Mouse (Mus musculus): ENCODE data around the gene Tmem79. TPM values are rescaled to one million over a fixed set of nuclear protein-coding genes. Genes with fewer than 3 reads are reported as not detected.
"Not testable (repeated sequence)": the region's sequence is repeated elsewhere in the genome, so short reads cannot be mapped to it uniquely, and the experiment has no call there.

The Tmem79 gene
- polyA plus RNA-seq, 1 experiment from 2014 or later = 1.2 TPM

- Histone ChIP-seq H3K4me1 (ENCODE audit: control insufficient read depth, insufficient read depth, low read length) (peaks cover 15% of the 10 kb centered on the region), H3K4me2 (ENCODE audit: low read length) (peak overlapping the region; percentile 56), H3K27ac (ENCODE audit: low read length) (peak overlapping the region; percentile 91), H3K4me3 (ENCODE audit: low read depth, low read length) (peak overlapping the region; percentile 86), H3K27me3 (ENCODE audit: control insufficient read depth, insufficient read depth, low read depth, low read length) (no peaks in the 10 kb centered on the region), H3K36me3 (ENCODE audit: control insufficient read depth, insufficient read depth, low read length) (peaks cover 12% of the 10 kb centered on the region), H3K9ac (ENCODE audit: low read depth, low read length) (peak overlapping the region; percentile 66), H3K9me3 (replicated peaks; ENCODE audit: control insufficient read depth, low read length, poor library complexity, severe bottlenecking) (no peaks in the 10 kb centered on the region)
- peak; percentile 34 for ATAC-seq
- WGBS = under 1% methylated on average over 12 of the region's 12 CpGs
These were observed 39.8 kb downstream of the Tmem79 start for GRCm38 (mm10) chr3:88296110-88296560.

- H3K4me1 ChIP-seq (ENCODE audit: control insufficient read depth, insufficient read depth, low read length) = peaks cover 15% of the 10 kb centered on the region
- not testable (repeated sequence) for H3K36me3 ChIP-seq (ENCODE audit: control insufficient read depth, insufficient read depth, low read length); H3K9ac ChIP-seq (ENCODE audit: low read depth, low read length); H3K4me2 ChIP-seq (ENCODE audit: low read length); H3K9me3 ChIP-seq (replicated peaks; ENCODE audit: control insufficient read depth, low read length, poor library complexity, severe bottlenecking); H3K27ac ChIP-seq (ENCODE audit: low read length); ATAC-seq; H3K4me3 ChIP-seq (ENCODE audit: low read depth, low read length); H3K27me3 ChIP-seq (ENCODE audit: control insufficient read depth, insufficient read depth, low read depth, low read length)
- WGBS = 87% methylated on average over 1 of the region's 1 CpGs
These were observed 40.7 kb downstream of the Tmem79 start for GRCm38 (mm10) chr3:88295272-88295671.

DNA sequence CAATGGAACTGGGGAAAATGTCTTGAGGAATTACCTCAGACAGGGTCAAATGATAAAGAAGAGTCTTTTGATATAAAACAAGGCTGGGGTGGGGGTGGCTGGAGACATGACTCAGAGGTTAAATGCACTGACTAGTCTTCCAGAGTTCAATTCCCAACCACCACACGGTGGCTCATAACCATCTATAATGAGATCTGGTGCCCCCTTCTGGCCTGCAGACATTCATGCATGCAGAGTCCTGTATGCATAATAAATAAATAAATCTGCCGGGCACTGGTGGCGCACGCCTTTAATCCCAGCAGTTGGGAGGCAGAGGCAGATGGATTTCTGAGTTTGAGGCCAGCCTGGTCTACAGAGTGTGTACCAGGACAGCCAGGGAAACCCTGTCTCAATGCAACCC, 44.0 kb downstream of the Tmem79 start:
- ATAC-seq = no peak

GRCm38 (mm10) chr3:88288133-88288713, 47.7 kb downstream of the Tmem79 start:
- not testable (repeated sequence) for H3K9ac ChIP-seq (ENCODE audit: low read depth, low read length); H3K9me3 ChIP-seq (replicated peaks; ENCODE audit: control insufficient read depth, low read length, poor library complexity, severe bottlenecking); H3K27ac ChIP-seq (ENCODE audit: low read length); H3K4me3 ChIP-seq (ENCODE audit: low read depth, low read length); H3K27me3 ChIP-seq (ENCODE audit: control insufficient read depth, insufficient read depth, low read depth, low read length); H3K4me2 ChIP-seq (ENCODE audit: low read length); H3K36me3 ChIP-seq (ENCODE audit: control insufficient read depth, insufficient read depth, low read length); H3K4me1 ChIP-seq (ENCODE audit: control insufficient read depth, insufficient read depth, low read length); ATAC-seq
- 70% methylated on average over 8 of the region's 10 CpGs for WGBS

More for the DNA sequence above, 44.0 kb downstream of the Tmem79 start:
- H3K27ac ChIP-seq (ENCODE audit: low read length) = no peak overlapping the region
- WGBS = 44% methylated on average over 4 of the region's 4 CpGs
- no peaks in the 10 kb centered on the region for H3K36me3 ChIP-seq (ENCODE audit: control insufficient read depth, insufficient read depth, low read length)
- no peak overlapping the region for H3K4me3 ChIP-seq (ENCODE audit: low read depth, low read length)
- no peaks in the 10 kb centered on the region for H3K9me3 ChIP-seq (replicated peaks; ENCODE audit: control insufficient read depth, low read length, poor library complexity, severe bottlenecking)
- H3K4me2 ChIP-seq (ENCODE audit: low read length) = no peak overlapping the region
- H3K4me1 ChIP-seq (ENCODE audit: control insufficient read depth, insufficient read depth, low read length) = peaks cover 4% of the 10 kb centered on the region; the same call in 1 of the 2 replicates
- no peaks in the 10 kb centered on the region for H3K27me3 ChIP-seq (ENCODE audit: control insufficient read depth, insufficient read depth, low read depth, low read length)
- no peak overlapping the region for H3K9ac ChIP-seq (ENCODE audit: low read depth, low read length)

DNA sequence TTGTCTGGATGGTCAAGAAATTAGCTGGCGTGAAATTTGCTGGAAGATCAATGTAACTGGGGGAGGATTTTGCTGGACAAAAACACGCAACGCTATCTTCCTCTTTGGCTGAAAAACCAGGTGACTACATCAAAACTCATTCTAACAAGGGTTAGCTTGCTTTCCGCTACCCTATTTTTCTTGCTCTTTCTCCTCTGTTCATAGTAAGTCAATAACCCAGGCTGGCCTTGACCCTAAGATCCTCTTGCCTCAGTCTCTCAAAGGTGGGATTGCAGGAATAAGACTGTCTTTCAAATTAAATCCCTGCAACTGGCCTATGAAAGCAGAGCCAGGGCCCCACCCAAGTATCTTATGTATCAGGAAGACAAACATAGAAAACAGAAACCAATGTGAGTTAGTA, 48.8 kb downstream of the Tmem79 start, which contains the start of gene Gm38392:
Gm38392 (minus strand) TSS at position 101 of the 400 bp plus-strand sequence.
- no peaks in the 10 kb centered on the region for H3K4me1 ChIP-seq (ENCODE audit: control insufficient read depth, insufficient read depth, low read length)
- no peak within 1 kb of the TSS for H3K9ac ChIP-seq (ENCODE audit: low read depth, low read length)

GRCm38 (mm10) chr3:88285565-88285895, 50.4 kb downstream of the Tmem79 start:
- not testable (repeated sequence) for H3K36me3 ChIP-seq (ENCODE audit: control insufficient read depth, insufficient read depth, low read length); ATAC-seq; H3K4me1 ChIP-seq (ENCODE audit: control insufficient read depth, insufficient read depth, low read length); H3K4me2 ChIP-seq (ENCODE audit: low read length); H3K9ac ChIP-seq (ENCODE audit: low read depth, low read length); H3K27ac ChIP-seq (ENCODE audit: low read length); H3K27me3 ChIP-seq (ENCODE audit: control insufficient read depth, insufficient read depth, low read depth, low read length); H3K9me3 ChIP-seq (replicated peaks; ENCODE audit: control insufficient read depth, low read length, poor library complexity, severe bottlenecking); H3K4me3 ChIP-seq (ENCODE audit: low read depth, low read length)
- no CpG with 5 or more reads among the region's 2 CpGs for WGBS

More for the DNA sequence above, 48.8 kb downstream of the Tmem79 start, which contains the start of gene Gm38392:
- Histone ChIP-seq H3K9me3 (replicated peaks; ENCODE audit: control insufficient read depth, low read length, poor library complexity, severe bottlenecking) (no peaks in the 10 kb centered on the region), H3K4me2 (ENCODE audit: low read length) (no peak within 1 kb of the TSS), H3K36me3 (ENCODE audit: control insufficient read depth, insufficient read depth, low read length) (no peaks in the 10 kb centered on the region), H3K27ac (ENCODE audit: low read length) (no peak within 1 kb of the TSS), H3K27me3 (ENCODE audit: control insufficient read depth, insufficient read depth, low read depth, low read length) (no peaks in the 10 kb centered on the region), H3K4me3 (ENCODE audit: low read depth, low read length) (no peak within 1 kb of the TSS)
- 96% methylated on average over 4 of the region's 4 CpGs for WGBS
- ATAC-seq = no peak

GRCm38 (mm10) chr3:88284815-88285564, 51.0 kb downstream of the Tmem79 start:
- not testable (repeated sequence) for H3K9me3 ChIP-seq (replicated peaks; ENCODE audit: control insufficient read depth, low read length, poor library complexity, severe bottlenecking); H3K9ac ChIP-seq (ENCODE audit: low read depth, low read length); H3K4me1 ChIP-seq (ENCODE audit: control insufficient read depth, insufficient read depth, low read length); H3K4me3 ChIP-seq (ENCODE audit: low read depth, low read length); ATAC-seq; H3K4me2 ChIP-seq (ENCODE audit: low read length); H3K27ac ChIP-seq (ENCODE audit: low read length); H3K36me3 ChIP-seq (ENCODE audit: control insufficient read depth, insufficient read depth, low read length); H3K27me3 ChIP-seq (ENCODE audit: control insufficient read depth, insufficient read depth, low read depth, low read length)
- 95% methylated on average over 14 of the region's 14 CpGs for WGBS

DNA sequence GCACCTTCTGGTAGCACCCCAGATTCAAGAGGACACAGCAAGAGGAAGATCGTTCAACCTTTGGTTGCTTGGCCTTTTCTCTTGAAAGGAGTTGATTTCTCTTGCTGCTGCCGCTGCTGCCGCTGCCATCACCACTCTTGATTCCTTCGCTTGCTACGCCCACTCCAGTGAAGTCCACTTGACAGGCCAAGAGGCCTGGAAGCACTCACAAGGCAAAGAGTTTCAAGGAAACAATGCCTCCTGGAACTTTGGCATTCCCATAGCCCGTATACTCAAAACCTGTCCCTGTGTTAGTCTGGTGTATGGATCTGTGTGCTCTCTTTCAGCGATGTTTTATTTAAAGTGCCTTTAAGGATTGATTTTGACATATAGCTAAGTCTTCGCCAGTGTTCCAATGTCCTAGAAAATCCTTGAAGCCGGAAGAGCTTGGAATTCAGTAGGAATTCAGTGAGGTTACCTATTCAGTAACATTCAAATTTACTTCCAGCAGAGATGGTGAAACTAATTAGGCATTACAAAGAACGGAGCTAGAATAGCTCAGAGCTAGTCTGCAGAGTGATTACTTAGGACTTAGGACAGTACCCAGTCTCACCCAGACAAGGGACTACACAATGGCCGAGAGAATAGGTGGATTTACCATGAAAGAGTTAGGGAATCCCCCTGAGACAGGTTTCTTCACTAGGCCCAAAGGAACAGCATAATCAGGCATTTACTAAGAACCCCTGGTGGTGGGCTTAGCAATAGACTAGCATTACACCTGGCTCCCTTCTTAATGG, 54.6 kb downstream of the Tmem79 start:
- H3K27ac ChIP-seq (ENCODE audit: low read length); H3K4me1 ChIP-seq (ENCODE audit: control insufficient read depth, insufficient read depth, low read length); H3K9ac ChIP-seq (ENCODE audit: low read depth, low read length); H3K4me3 ChIP-seq (ENCODE audit: low read depth, low read length); H3K4me2 ChIP-seq (ENCODE audit: low read length); H3K27me3 ChIP-seq (ENCODE audit: control insufficient read depth, insufficient read depth, low read depth, low read length); ATAC-seq; H3K9me3 ChIP-seq (replicated peaks; ENCODE audit: control insufficient read depth, low read length, poor library complexity, severe bottlenecking); H3K36me3 ChIP-seq (ENCODE audit: control insufficient read depth, insufficient read depth, low read length): not testable (repeated sequence)
- WGBS = 54% methylated on average over 11 of the region's 11 CpGs

DNA sequence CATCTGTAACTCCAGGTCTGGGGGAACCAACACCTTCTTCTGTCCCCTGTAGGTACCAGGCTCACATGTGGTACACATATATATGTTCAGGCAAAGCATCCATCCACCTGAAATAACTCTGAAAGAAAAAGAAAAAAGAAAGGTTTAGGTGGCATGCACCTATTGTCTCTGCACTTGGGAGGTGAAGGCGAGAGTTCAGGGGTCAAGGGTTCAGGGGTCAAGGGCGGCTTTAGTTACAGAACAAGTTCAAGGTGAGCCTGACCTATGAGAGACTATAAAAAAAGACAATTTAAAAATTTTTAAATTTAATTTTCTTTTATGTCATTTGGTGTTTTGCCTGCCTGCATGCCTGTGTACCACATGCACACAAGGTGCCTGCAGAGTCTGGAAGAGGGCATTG, 55.9 kb downstream of the Tmem79 start:
- Histone ChIP-seq H3K4me3 (ENCODE audit: low read depth, low read length) (no peak overlapping the region), H3K27ac (ENCODE audit: low read length) (no peak overlapping the region), H3K27me3 (ENCODE audit: control insufficient read depth, insufficient read depth, low read depth, low read length) (no peaks in the 10 kb centered on the region), H3K9me3 (replicated peaks; ENCODE audit: control insufficient read depth, low read length, poor library complexity, severe bottlenecking) (no peaks in the 10 kb centered on the region), H3K36me3 (ENCODE audit: control insufficient read depth, insufficient read depth, low read length) (no peaks in the 10 kb centered on the region), H3K4me2 (ENCODE audit: low read length) (no peak overlapping the region), H3K9ac (ENCODE audit: low read depth, low read length) (no peak overlapping the region), H3K4me1 (ENCODE audit: control insufficient read depth, insufficient read depth, low read length) (no peaks in the 10 kb centered on the region)
- WGBS = 93% methylated on average over 2 of the region's 2 CpGs
- no peak for ATAC-seq
